Mouse (Mus musculus) spleen, postnatal 4 days (tissue): ENCODE results near the gene Kmt2e.
A peak's percentile ranks its signal among the peaks of the same experiment; 100 is the strongest.
"Not testable (repeated sequence)": the region's sequence is repeated elsewhere in the genome, so short reads cannot be mapped to it uniquely, and the experiment has no call there.

Source experiments
- DNase-seq, 2 experiments: peaks; one replicate each; pipeline ENCODE4 v3.0.0; 2022; ENCODE audit warnings: low spot score in 2 of 2

Kmt2e gene

DNA sequence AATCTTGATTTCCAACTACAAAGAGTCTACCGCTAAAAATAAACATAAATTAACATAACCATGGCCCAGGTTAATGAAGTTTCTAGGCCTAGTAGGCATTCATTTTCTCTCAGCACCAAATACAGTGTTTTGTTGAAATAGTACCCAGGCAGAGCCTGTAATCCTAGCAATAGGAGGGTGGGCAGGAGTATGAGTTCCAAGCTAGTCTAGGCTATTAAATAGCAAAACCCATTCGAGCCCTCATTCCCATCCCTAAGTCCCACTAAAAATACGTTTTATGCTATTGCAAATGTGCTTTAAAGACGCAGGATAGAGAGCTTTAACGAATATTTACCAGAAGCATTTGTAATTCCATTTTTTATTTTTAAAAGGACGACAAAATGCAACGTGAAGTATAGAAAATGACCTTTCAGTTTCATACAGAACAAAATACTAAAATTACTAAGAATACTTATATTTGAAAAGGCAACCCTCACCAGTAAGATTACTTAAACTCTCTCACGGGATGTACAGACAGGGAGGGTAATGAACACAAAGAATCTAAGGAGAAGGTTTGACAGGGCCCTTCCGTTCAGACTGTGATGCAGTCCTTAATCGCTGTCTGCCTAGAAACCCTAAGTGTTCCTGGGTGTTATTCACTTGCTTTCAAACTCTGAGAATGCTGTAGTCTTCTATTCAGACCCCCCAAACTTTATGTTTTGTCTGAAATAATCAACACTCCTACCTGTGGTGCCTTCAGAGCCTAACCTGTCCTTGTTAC lies 2.1 kb upstream of the Kmt2e start:
- DNase-seq = no peak

DNA sequence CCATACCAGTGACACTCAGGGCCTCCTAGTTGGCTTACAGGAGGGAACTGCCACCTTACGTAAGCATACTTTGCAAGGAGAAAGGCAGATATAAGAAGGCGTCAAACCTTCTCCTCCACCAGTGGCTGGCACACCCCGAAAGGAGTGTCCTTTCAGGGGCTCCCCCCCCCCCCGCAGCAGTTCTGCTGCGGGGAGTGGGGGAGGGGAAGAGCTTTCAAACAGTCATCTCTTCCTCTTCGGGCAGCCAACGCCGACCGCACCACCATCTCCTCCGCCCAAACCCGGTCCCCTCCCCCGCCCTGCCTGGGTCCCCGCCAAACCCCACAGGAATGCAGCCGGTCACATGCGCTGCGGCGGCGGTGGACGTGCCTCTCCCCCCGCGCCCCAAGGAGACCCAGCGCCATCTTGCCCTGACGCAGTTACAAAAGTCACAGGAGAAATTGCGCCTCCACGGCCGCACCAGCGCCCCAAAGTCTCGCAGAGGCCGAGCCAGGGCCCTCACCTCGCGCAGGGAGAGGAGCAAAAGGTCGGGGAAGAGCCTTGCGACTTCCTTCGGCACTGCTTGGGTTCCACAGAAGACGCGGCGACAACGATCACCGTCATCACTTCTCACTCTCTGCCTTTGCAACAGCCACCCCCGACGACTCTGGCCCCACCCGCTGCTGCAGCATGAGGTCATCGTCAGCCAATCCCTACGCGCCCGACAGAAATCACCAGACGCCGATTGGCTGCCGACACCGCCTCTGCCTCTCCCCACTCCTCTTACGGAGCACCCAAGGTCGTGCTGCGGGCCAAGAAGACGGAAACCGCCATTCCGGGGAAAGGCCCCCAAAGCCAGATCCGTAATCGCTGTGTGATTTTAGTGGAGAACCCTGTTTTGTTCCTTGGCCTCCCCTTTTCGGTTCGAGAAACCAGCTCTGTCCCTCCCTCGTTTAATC lies 1.3 kb upstream of the Kmt2e start:
- DNase-seq = peak; percentile 97

DNA sequence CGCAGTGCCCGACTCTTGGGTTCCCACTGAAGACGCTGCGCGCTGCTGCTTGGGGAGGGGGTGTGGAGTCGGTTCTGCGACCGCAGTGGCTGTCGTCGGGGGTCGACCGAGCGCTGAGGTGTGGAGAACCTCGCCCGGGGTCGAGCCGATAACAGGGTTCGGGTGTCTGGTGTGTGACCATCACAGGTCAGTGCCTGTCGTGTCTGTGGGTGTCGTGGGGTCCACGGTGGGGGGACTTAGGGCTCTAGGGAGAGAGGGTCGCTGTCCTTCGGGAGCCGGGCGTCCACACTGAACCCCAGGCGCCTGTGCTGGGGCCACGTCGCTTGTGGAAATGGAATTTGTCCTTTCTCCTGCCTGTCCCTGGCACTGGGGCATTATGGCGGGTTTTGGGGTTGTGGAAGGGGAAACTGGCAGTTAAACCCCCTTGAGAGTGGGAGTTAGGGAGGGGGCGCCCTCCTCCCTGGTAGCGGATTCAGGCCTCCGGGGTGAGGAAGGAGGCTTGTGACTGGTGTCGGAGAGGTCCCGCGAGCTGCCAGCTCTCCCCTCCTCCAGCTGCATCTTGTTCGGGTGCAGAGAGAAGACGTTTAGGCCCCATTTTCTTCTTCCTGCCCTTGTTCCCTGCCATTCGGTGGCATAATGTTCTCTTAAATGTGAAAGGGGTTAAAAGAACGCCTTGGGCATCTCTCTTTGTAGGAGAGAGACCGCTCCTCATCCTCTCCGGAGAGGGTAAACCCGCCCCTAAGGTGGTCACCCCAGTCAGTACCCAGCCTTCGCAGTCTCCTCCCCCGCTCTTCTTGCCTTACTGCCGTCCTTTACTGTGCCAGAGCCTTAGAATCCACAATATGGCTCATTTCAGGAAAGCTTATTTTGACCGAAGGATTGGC lies 599 bp downstream of the Kmt2e start:
- DNase-seq = peak; percentile 53 to 82

DNA sequence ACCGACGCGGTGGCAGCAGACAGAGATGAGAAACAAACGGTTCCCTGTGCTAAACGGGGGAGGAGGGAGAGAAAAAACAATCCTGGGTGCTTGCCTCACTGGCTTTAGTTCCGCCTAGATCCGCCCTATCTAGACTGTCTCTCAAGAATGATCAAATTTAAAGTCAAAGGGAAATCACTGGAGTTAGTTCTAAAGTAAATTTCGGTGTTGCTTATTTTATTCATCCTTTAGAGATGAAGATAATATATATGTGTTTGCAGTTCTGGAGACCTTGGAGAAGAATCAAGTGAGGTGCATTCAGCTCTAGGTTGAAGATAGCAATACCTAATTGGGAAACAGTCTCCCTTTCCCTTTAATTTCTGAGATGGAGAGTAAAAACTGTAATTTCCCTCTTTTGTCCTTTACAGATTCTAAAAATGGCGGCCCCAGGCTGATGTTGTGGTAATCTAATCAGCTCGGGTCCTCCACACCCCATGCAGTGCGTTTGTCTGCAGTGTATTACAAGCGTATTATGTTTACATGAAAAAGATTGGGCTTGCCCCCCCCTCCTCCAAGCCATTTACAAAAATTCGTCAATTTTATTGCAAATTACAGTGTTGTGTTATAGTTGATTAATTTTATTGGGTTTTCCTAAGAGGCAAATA lies 1.4 kb downstream of the Kmt2e start:
- peak; percentile 25 to 61 for DNase-seq

DNA sequence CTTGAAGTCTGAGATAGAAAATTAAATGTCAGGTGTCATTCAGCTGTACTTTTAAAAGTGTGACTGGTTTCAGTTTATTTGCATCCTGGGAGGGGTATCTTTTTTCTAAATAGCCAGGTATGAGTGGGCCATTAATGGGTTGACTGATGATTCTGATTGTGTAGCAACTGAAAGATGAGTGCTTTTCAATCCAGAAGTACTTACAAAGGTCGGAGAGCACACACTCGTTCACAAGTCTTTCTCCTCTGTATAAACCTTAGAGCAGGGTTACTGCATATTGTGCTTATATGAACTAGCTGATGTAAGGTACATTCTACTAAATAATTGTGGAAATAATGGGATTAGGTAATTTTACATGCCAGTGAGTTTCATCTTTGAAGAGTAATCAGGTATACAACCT lies 2.5 kb downstream of the Kmt2e start:
- DNase-seq = no peak

DNA sequence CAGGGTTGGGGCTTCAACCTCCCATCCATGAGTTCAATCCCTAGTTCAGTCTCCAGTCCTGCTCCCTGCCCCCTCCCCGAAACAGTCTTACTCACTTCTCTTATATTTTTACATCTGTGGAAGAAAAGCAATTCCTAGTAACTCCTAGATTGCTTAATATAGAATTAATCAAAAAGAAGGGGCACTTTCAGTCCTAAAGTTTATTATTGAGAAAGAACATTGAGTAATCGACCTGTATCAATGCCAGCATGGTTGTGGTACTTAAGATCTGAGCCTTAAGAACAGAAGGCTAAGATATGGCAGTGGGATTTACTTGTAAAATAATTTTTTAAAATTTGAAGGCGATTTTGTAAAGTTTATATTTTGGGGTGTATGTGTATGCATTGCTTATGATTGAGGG lies 5.6 kb downstream of the Kmt2e start:
- DNase-seq = no peak

DNA sequence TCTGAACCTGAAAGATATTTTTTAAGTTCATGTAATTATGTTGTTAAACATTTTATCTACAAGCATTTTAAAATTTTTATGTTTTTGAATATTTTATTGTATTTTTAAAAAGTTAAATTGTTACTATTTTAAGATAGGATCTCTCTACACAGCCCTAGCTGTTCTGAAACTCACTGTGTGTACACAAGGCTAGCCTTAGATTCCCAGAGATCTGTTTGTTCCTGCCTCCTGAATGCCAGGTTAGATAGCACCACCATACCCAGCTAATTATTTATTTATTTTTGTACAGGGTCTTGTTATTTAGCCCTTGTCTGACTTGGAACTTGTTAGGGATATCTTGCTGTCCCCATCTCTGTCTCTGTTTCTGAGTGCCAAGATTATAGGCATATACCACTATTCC lies 6.3 kb downstream of the Kmt2e start:
- DNase-seq = no peak

DNA sequence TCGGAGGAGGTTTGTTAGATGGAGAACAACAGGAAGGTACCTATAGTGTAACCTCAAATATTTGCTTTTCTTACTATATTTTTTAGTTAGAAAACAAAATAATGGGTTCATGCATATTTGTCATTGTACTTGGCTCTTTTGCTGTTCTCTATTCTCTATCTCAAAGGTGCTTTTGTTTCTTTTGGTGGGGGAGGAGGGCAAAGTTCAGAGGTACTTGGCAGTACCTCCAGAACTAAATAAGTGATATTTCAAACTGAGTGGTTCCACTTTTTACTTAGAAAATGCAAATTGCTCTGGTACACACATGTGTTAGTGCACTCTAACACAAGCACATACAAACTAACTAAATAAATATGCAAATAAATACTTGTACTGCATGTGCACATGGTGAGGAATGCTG lies 7.7 kb downstream of the Kmt2e start:
- DNase-seq = no peak

DNA sequence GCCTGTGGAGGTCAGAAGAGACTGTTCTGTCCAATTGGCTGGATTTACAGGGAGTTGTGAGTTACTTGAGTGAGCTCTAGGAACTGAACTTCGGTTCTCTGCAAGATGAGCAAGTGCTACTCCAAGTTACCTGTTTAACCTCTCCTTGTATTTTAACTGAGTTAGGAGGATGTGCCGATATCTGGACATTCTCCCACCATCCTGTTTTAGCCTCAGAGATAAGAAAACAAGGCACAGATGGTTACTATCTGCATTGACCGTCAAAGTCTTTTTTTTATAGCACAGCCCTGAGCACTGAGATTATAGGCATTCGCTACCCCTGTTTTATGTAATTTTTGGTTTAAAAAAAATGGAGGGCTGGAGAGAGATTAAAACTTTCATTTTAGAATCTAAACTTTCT lies 10.2 kb downstream of the Kmt2e start:
- DNase-seq = no peak

DNA sequence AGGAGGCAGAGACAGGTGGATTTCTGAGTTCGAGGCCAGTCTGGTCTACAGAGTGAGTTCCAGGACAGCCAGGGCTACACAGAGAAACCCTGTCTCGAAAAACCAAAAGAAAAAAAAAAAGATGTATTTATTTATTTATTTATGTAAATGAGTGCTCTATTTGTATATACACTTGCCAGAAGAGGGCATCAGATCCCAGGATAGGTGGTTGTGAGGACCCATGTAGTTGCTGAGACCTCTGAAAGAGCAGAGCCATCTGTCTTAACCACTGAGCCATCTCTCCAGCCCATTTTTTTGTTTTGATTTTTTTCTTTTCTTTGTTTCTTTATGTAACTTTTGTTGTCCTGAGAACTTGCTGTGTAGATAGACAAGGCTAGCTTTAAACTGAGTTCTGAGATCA lies 19.3 kb downstream of the Kmt2e start:
- not testable (repeated sequence) for DNase-seq

DNA sequence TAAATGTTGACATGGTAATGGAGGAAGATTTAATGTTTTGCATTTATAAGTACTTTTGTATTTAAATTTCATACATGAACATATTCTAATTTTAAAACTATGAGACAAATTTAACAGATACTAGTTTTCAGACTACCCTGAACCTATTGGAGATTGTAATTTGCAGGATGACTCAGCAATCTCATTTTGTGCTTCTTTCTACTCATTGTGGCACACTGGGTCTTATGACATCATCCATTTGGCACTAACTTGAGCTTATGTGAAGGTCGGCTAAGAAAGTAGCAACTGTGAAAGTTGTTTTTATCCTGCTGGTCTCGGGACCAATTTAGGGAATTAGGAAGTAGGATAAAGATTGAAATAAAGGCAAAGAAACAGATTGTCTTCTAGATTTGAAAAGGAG lies 27.4 kb downstream of the Kmt2e start:
- no peak for DNase-seq

DNA sequence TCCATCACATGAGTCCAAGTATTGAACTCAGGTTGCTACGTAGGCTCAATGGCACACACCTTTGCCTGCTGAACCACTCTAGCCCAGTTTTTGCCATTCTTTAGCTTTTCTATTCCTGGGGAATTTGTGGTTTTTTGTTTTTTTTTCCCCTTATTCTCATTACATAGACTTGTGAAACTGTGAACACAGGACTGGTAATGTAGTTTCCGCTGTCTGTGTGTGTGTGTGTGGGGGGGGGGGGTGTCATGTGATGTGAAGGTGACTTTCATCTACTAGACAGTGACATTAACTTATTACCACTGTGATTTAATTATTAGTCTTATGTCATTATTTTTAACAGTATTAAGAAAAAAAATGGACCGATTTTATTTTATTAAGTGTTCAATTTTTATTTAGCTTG lies 30.0 kb downstream of the Kmt2e start:
- DNase-seq = no peak

DNA sequence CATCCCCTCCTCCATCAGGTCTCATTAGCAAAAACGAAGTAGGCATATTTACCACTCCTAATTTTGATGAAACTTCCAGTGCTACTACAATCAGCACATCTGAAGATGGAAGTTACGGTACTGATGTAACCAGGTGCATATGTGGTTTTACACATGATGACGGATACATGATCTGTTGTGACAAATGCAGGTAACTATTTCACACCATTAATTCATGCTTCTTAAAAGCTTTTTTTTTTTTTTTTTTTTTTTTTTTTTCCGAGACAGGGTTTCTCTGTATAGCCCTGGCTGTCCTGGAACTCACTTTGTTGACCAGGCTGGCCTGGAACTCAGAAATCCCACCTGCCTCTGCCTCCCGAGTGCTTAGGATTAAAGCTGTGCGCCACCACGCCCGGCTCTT lies 30.5 kb downstream of the Kmt2e start:
- DNase-seq = no peak

DNA sequence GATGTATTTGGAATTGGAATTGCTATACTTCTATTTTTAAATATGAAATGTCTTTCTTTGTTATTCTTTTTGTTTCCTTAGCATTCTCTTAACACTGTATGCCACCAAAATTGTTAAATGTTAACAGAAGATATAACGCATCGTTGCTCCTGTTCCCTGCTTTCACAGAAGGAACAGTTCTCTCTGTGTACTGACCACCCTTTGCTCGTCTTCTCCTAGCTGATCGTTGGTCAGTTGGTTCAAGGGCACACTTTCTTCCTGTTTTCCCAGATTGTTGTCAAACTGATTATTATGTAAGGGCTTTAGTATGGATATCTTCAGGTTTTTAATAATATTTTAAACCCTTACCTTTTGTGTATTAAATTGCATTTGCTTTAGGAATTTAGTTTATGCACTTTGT lies 32.3 kb downstream of the Kmt2e start:
- DNase-seq = no peak

DNA sequence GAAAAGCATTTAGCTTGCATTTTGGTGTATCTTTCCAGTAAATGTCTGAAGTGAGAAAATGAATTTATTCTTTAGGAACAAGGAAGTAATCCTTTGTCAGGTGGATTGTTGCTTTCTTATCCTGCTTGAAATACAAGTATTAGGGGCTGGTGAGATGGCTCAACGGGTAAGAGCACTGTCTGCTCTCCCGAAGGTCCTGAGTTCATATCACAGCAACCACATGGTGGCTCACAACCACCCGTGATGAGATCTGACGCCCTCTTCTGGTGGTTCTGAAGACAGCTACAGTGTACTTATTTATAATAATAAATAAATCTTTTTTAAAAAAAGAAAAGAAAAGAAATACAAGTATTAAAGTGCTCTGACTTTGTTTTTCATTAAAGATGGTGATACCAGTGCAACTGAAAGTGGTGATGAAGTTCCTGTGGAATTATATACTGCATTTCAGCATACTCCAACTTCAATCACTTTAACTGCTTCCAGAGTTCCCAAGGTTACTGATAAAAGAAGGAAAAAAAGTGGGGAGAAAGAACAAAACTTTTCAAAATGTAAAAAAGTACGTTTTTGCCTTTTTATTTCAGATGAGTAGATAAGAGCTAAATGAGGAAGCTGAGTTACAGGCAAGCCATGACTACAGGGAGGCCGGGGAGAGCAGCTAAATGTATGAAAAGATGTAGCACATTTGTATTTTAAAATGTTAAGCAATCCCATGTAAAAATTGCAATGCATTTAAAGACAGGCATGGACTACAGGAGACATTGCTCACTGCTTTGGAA lies 39.0 kb downstream of the Kmt2e start:
- DNase-seq = peak in 1 of 2 experiments; percentile 21

DNA sequence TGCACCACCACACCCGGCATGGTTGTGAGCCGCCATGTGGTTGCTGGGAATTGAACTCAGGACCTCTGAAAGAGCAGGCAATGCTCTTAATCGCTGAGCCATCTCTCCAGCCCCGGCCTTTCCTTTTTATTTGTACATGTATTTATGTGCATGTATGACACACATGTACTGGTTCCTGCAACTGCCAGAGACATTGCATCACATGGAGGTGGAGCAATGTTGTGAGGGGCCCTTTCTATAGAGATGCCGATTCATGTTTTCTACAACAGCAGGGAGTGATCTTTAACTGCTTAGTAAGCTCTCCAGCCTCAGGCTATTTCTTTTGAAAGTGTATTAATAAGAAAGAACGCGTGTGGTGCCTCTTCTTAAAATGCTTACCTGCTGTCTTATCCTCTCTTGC lies 49.6 kb downstream of the Kmt2e start:
- DNase-seq = no peak

DNA sequence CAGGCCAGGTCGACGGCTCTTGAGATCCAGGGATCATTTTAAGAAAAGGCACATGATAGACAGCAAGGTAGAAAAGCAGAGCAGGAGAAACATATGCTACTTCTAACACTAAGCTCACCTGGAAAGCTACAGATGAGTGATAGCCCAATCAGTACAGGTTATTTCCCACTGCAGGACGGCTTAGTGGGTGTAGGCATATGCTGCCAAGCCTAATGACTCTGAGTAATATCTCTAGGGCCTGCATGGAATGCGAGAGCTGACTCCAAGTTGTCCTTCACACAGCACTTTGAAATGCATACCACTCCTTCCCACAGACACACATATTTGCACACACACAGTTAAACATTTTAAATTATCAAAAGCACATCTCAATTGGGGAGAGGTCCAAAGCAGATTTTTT lies 55.0 kb downstream of the Kmt2e start:
- no peak for DNase-seq

DNA sequence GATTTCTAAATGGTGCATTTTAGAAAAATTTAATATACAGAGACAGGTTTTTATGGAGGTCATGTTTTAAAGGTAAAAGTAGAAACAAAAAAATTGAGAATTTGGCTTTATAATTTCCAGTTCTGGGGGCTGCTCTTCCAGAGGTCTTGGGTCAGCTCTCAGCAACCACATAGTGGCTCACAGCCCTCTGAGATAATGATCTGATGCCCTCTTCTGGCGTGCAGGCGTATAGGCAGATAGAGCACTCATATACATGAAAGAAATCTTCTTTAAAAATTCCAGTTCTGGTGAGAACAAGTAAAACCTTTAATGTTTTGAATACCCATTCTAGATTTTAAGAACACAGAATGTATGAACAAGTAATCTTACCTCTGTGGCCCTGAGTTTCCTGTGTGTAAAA lies 56.6 kb downstream of the Kmt2e start:
- no peak for DNase-seq

DNA sequence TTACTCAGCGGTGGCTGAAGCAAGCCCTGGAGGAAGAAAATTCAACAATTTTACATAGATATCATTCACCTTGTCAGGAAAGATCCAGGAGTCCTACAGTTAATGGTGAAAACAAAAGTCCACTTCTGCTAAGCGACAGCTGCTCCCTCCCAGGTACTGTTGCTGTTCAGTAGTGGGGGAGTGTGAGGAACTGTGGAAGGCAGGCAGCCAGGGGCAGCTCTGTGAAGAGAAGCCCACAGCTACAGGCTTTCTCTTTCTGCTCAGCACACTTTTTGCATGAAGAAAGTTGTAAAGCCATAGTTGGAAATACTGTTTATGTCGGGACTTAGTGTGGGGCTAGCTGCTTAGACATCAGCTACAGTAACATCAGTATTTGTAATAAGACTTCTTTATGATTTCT lies 62.2 kb downstream of the Kmt2e start:
- DNase-seq = no peak

DNA sequence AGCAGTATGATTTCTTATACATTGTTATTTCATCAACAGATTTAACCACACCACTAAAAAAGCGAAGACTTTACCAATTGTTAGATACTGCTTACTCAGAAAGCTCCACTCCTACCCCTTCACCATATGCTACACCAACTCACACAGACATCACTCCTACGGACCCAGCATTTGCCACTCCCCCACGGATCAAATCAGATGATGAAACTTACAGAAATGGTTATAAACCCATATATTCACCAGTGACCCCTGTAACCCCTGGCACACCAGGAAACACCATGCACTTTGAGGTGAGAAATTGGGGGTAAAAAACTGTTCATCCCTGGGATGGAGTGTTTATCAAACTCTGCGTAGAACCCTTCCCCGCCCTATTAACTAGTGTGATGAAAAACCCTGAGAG lies 62.7 kb downstream of the Kmt2e start:
- no peak for DNase-seq

DNA sequence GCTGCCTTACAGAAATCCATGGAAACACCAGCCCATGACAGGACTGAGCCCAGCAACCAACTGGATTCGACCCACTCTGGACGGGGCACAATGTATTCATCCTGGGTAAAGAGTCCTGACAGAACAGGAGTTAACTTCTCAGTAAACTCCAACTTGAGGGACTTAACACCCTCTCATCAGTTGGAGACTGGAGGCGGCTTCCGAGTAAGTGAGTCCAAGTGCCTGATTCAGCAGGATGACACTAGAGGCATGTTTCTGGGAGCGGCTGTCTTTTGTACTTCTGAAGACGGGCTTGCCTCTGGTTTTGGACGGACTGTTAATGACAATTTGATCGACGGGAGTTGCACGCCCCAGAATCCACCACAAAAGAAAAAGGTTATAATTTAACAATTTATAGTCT lies 63.7 kb downstream of the Kmt2e start:
- DNase-seq = no peak
